Mouse (Mus musculus): ENCODE measurements at regions not wholly inside any gene's neighbourhood (a gene's known extent, or its start where the extent isn't known, plus 50 kb on each side); places are given as distances from the start of the nearest gene placed in this dataset.

- TF ChIP-seq MAFK (IDR thresholded peaks at IDR 0.05; ENCODE audit: insufficient replicate concordance, low read length) = no peak
- peak; percentile 15 to 37; a peak in 2 of 4 replicates for TF ChIP-seq CTCF (conservative IDR thresholded peaks at IDR 0.05 in 1 of 2, IDR thresholded peaks at IDR 0.05 in 1 of 2; ENCODE audit: low read depth in 2 of 2, low read length in 2 of 2)
- no peak for TF ChIP-seq POLR2A (IDR thresholded peaks at IDR 0.05; ENCODE audit: low read depth, low read length)
- TF ChIP-seq RCOR1 (conservative IDR thresholded peaks at IDR 0.05; ENCODE audit: low read depth, low read length) = no peak
- no peak for TF ChIP-seq EP300 (IDR thresholded peaks at IDR 0.05; ENCODE audit: low read length)
- no peak for TF ChIP-seq MAZ (IDR thresholded peaks at IDR 0.05; ENCODE audit: low read depth, low read length)
- no peak for TF ChIP-seq HCFC1 (IDR thresholded peaks at IDR 0.05; ENCODE audit: low read depth, low read length)
- no peak for TF ChIP-seq ZC3H11A (IDR thresholded peaks at IDR 0.05; ENCODE audit: low read depth, low read length)
- no peak for TF ChIP-seq USF2 (conservative IDR thresholded peaks at IDR 0.05; ENCODE audit: low read depth, low read length)
- no peak for TF ChIP-seq SIN3A (IDR thresholded peaks at IDR 0.05; ENCODE audit: low read length)
- TF ChIP-seq TBP (conservative IDR thresholded peaks at IDR 0.05; ENCODE audit: low read depth, low read length) = no peak
- no peak for TF ChIP-seq MEF2A (IDR thresholded peaks at IDR 0.05; ENCODE audit: borderline replicate concordance, low read depth, low read length)
Observed at GRCm38 (mm10) chr2:34026566-34027360, 139.0 kb upstream of the Mvb12b start.
